Mouse (Mus musculus): ENCODE results near the gene Taf15. TPM values are rescaled to one million over a fixed set of nuclear protein-coding genes. Genes with fewer than 3 reads are reported as not detected.

Gene Taf15
- polyA plus RNA-seq, 1 experiment: 44.6 TPM

GRCm38 (mm10) chr11:83437377-83437776, 35.5 kb upstream of the Taf15 start, which contains the start of gene 1700020L24Rik:
TSS of gene 1700020L24Rik (plus strand) at chr11:83437677.
- Histone ChIP-seq H3ac (ENCODE audit: control insufficient read depth, insufficient read length, low read depth) (no peak within 1 kb of the TSS), H3K36me3 (ENCODE audit: control insufficient read depth, insufficient read depth) (no peaks in the 10 kb centered on the region), H3K79me2 (ENCODE audit: control insufficient read depth, insufficient read depth) (no peaks in the 10 kb centered on the region), H3K79me3 (ENCODE audit: low read depth) (no peaks in the 10 kb centered on the region), H3K4me3 (ENCODE audit: insufficient read depth, poor library complexity, severe bottlenecking) (no peak within 1 kb of the TSS), H3K27me3 (ENCODE audit: control insufficient read depth, insufficient read depth, insufficient read length) (peaks cover 16% of the 10 kb centered on the region)
- TF ChIP-seq CEBPB (IDR thresholded peaks at IDR 0.05; ENCODE audit: low read depth) (no peak), MAX (IDR thresholded peaks at IDR 0.05) (no peak), MYOG (IDR thresholded peaks at IDR 0.05; ENCODE audit: control insufficient read depth, extremely low read depth, insufficient read length) (no peak)

DNA sequence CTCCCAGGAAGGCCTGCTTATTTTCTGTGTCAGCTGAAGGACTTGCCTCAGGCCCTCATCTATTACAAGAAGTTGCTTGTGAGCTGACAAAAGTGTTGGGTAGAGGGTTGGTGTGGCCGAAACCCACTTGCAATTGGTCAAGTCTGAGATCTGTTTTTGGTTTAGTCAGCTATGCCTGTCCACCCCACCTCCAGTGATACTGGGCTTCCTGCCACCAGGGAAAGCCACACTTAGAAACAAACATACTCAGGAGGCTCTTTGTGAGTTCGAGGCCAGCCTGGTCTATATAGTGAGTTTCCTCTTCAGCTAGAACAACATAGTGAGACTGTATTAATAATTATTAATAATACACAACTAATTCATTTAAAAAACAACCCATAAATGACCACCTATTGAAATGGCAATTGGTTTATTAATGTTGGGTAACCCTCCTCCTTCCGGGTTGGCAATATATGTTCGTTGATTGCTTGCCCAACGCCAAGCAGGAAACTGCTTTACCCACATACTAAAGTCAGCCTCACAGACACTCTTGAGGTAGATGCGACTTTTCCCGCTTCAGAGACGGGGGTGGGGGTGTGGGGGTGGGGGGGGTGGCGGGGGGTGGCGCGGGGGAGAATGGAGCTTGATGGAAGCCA, 33.3 kb upstream of the Taf15 start:
- H3K79me2 ChIP-seq (ENCODE audit: control insufficient read depth, insufficient read depth): no peaks in the 10 kb centered on the region
- no peaks in the 10 kb centered on the region for H3K79me3 ChIP-seq (ENCODE audit: low read depth)
- H3K4me3 ChIP-seq (ENCODE audit: insufficient read depth, poor library complexity, severe bottlenecking): no peak overlapping the region
- no peak overlapping the region for H3ac ChIP-seq (ENCODE audit: control insufficient read depth, insufficient read length, low read depth)
- TF ChIP-seq USF1 (IDR thresholded peaks at IDR 0.05; ENCODE audit: low read depth) (no peak), CEBPB (IDR thresholded peaks at IDR 0.05; ENCODE audit: low read depth) (no peak), CTCF (IDR thresholded peaks at IDR 0.05; ENCODE audit: control insufficient read depth, insufficient read depth, insufficient read length) (no peak), MAX (IDR thresholded peaks at IDR 0.05) (no peak), FOSL1 (IDR thresholded peaks at IDR 0.05; ENCODE audit: insufficient read depth, low read length, poor library complexity, severe bottlenecking) (no peak), MYOD1 (IDR thresholded peaks at IDR 0.05; ENCODE audit: control insufficient read depth, insufficient read length, low read depth) (no peak), MYOG (IDR thresholded peaks at IDR 0.05; ENCODE audit: control insufficient read depth, extremely low read depth, insufficient read length) (no peak)
- peaks cover 16% of the 10 kb centered on the region for H3K27me3 ChIP-seq (ENCODE audit: control insufficient read depth, insufficient read depth, insufficient read length)
- no peaks in the 10 kb centered on the region for H3K36me3 ChIP-seq (ENCODE audit: control insufficient read depth, insufficient read depth)

GRCm38 (mm10) chr11:83440081-83441064, 32.5 kb upstream of the Taf15 start:
- peaks cover 7% of the 10 kb centered on the region for H3K27me3 ChIP-seq (ENCODE audit: control insufficient read depth, insufficient read depth, insufficient read length)
- no peak overlapping the region for H3K4me3 ChIP-seq (ENCODE audit: insufficient read depth, poor library complexity, severe bottlenecking)
- no peaks in the 10 kb centered on the region for H3K36me3 ChIP-seq (ENCODE audit: control insufficient read depth, insufficient read depth)
- no peaks in the 10 kb centered on the region for H3K79me3 ChIP-seq (ENCODE audit: low read depth)
- H3K79me2 ChIP-seq (ENCODE audit: control insufficient read depth, insufficient read depth): no peaks in the 10 kb centered on the region
- no peak for TF ChIP-seq MYOD1 (IDR thresholded peaks at IDR 0.05; ENCODE audit: control insufficient read depth, insufficient read length, low read depth)
- TF ChIP-seq CTCF (IDR thresholded peaks at IDR 0.05; ENCODE audit: control insufficient read depth, insufficient read depth, insufficient read length): peak; percentile 99
- peak overlapping the region; percentile 56 for H3ac ChIP-seq (ENCODE audit: control insufficient read depth, insufficient read length, low read depth)

DNA sequence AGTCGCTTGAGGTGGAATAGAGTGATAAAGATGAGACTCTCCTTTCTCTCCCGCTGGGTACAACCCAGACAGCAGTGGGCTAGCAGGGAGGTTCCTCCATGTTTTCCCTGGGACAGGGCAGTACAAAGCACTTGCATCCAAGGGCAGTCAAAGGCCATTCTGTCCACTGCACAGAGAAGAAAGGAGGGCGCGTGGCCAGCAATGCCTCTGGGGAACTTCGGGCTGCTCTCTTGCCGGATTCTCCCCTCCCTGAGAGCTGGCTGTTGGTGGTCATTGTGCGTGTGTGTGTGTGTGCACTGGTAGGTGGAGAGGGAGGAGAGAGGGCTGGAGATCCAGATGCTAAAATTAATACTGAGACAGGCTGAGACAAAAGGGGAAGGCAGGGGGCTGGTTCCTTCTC, 31.7 kb upstream of the Taf15 start:
- TF ChIP-seq MYOG (IDR thresholded peaks at IDR 0.05; ENCODE audit: control insufficient read depth, extremely low read depth, insufficient read length) (no peak), FOSL1 (IDR thresholded peaks at IDR 0.05; ENCODE audit: insufficient read depth, low read length, poor library complexity, severe bottlenecking) (no peak), MYOD1 (IDR thresholded peaks at IDR 0.05; ENCODE audit: control insufficient read depth, insufficient read length, low read depth) (no peak), USF1 (IDR thresholded peaks at IDR 0.05; ENCODE audit: low read depth) (no peak)
- Histone ChIP-seq H3K27me3 (ENCODE audit: control insufficient read depth, insufficient read depth, insufficient read length) (peaks cover 3% of the 10 kb centered on the region), H3K4me3 (ENCODE audit: insufficient read depth, poor library complexity, severe bottlenecking) (no peak overlapping the region), H3K36me3 (ENCODE audit: control insufficient read depth, insufficient read depth) (no peaks in the 10 kb centered on the region), H3K79me3 (ENCODE audit: low read depth) (no peaks in the 10 kb centered on the region), H3ac (ENCODE audit: control insufficient read depth, insufficient read length, low read depth) (no peak overlapping the region), H3K79me2 (ENCODE audit: control insufficient read depth, insufficient read depth) (no peaks in the 10 kb centered on the region)

GRCm38 (mm10) chr11:83442596-83443267, 30.2 kb upstream of the Taf15 start:
- no peaks in the 10 kb centered on the region for H3K36me3 ChIP-seq (ENCODE audit: control insufficient read depth, insufficient read depth)
- H3K27me3 ChIP-seq (ENCODE audit: control insufficient read depth, insufficient read depth, insufficient read length): peaks cover 3% of the 10 kb centered on the region
- TF ChIP-seq CEBPB (IDR thresholded peaks at IDR 0.05; ENCODE audit: low read depth): no peak
- TF ChIP-seq MYOD1 (IDR thresholded peaks at IDR 0.05; ENCODE audit: control insufficient read depth, insufficient read length, low read depth): no peak
- no peak for TF ChIP-seq FOSL1 (IDR thresholded peaks at IDR 0.05; ENCODE audit: insufficient read depth, low read length, poor library complexity, severe bottlenecking)
- TF ChIP-seq USF1 (IDR thresholded peaks at IDR 0.05; ENCODE audit: low read depth): no peak
- no peak for TF ChIP-seq MYOG (IDR thresholded peaks at IDR 0.05; ENCODE audit: control insufficient read depth, extremely low read depth, insufficient read length)
- TF ChIP-seq MAX (IDR thresholded peaks at IDR 0.05): no peak
- no peak for TF ChIP-seq CTCF (IDR thresholded peaks at IDR 0.05; ENCODE audit: control insufficient read depth, insufficient read depth, insufficient read length)
- H3K4me3 ChIP-seq (ENCODE audit: insufficient read depth, poor library complexity, severe bottlenecking): no peak overlapping the region
- H3K79me2 ChIP-seq (ENCODE audit: control insufficient read depth, insufficient read depth): no peaks in the 10 kb centered on the region
- no peaks in the 10 kb centered on the region for H3K79me3 ChIP-seq (ENCODE audit: low read depth)
- no peak overlapping the region for H3ac ChIP-seq (ENCODE audit: control insufficient read depth, insufficient read length, low read depth)
